Mouse (Mus musculus) left cerebral cortex, postnatal 36 days (tissue): ENCODE results near the gene Hoxc4. TPM values are rescaled to one million over a fixed set of nuclear protein-coding genes. Genes with fewer than 3 reads are reported as not detected.

ENCODE experiments used
- DNase-seq, 2 experiments: peaks; one replicate each; pipeline ENCODE4 v3.0.0; 2021 to 2022; ENCODE audit warnings: low spot score in 2 of 2, mixed read lengths in 1 of 2
- intact Hi-C: fragments of 180-260 bp; cut with DNase I; formaldehyde crosslinking; loops from one replicate; pipeline ENCODE4 v1.15.1; 2025
- total RNA-seq, 2 experiments: library from RNA; stranded (reverse); gene quantifications; 2 replicates each; pipeline ENCODE4 v1.2.3; 2021

The Hoxc4 gene
- total RNA-seq, 2 experiments from 2014 or later, result not detected

GRCm38 (mm10) chr15:103009265-103010111, 9.2 kb upstream of the Hoxc4 start:
- intact Hi-C loops, result no loop called here
- no peak for DNase-seq

DNA sequence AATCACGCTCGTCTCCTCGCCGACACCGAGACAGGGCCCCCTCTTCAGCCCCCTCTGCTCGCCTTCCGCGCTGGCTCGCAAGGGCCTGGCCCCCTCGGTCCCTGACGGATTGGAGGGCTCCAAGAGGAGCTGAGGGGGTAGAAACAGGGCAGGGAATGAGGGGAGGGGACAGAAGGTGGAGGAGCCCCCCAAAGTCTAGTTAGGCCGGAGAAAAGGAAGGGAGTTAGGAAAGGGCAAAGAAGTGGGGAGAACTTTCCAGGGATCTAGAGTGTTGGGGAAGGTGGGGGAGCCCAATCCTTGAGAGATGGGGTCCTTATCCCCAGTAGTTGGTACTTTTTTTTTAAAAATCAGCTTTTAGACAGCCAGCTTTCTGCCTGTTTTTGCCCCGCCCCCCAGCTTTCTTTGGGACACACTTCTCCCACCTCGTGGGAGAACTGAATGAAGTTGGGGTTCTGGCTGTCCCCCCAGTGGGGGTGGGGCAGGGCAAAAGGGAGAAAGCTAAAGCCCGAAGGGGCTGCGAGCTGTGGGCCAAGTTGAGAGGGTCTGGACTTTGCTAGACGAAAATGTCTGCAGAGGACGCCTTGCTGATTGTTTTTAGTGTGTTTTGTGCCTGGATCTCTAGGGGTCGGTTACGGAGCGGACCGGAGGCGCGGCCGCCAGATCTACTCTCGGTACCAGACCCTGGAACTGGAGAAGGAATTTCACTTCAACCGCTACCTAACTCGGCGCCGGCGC, 8.5 kb upstream of the Hoxc4 start:
- DNase-seq, result no peak
- intact Hi-C loops, result no loop called here

DNA sequence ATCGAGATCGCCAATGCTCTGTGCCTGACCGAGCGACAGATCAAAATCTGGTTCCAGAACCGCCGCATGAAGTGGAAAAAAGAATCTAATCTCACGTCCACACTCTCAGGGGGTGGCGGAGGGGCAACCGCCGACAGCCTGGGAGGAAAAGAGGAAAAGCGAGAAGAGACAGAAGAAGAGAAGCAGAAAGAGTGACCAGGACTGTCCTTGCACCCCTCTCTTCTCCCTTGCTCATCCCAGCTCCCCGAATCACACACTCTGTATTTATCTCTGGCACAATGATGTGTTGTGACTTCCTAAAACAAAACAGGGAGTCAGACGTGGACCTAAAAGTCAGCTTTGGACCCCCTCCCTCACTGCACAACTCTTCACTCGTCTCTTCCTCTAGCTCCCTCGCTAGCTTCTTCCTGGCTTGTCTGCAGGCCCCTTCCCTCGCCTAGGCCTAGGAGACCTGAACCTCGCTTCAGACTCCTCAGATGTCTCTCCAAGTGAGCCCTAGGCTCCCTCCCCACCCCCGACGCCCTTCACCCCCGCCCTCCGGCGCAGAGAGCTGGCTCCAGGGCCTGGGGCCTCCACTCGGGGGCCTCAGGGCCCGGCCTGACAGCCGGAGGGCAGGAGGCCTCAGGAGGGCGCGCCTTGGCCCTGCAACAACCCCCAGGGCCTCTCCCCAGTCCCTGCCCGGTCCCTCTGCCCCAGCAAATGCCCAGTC, 7.7 kb upstream of the Hoxc4 start:
- intact Hi-C loops, result no loop called here
- no peak for DNase-seq

- no peak for DNase-seq
- intact Hi-C loops, result loop anchor here (2.0 kb wide), 1 partner anchor 109 kb away; no protein-coding TSS in a partner anchor
These were observed 6.7 kb upstream of the Hoxc4 start for GRCm38 (mm10) chr15:103011928-103012486.

- no peak for DNase-seq
- intact Hi-C loops, result loop anchor here (1.0 to 2.0 kb wide), 2 partner anchors 107 to 152 kb away; no protein-coding TSS in a partner anchor
These were observed 5.3 kb upstream of the Hoxc4 start for GRCm38 (mm10) chr15:103013238-103013984.

DNA sequence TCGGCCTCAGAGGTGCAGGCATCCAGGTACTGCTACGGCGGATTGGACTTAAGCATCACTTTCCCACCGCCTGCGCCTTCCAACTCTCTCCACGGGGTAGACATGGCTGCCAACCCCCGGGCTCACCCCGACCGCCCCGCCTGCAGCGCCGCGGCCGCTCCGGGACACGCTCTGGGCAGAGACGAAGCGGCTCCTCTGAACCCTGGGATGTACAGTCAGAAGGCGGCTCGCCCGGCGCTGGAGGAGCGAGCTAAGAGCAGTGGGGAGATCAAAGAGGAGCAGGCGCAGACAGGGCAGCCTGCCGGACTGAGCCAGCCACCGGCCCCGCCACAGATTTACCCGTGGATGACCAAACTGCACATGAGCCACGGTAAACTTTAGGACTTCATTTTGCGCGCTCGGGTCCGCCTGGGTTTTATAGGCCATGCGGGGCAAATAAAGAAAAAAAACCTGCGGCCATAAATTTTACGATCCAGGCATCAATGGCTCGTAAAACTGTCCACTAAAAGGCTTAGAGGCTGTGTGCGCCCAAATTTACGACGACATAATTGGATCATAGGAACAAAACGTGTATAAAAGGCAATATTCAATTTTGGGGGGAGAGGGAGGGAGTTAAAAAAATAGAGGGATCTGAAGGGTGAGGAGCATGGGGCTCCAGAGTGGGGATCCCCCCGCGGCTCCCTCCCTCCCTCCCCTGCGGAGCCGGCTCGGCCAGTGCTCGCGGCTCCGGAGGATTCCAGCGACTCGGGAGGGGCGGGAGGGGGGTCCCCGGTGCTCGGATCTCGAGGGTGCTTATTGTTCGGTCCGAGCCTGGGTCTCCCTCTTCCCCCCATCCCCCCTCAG, 4.3 kb upstream of the Hoxc4 start:
- intact Hi-C loops, result no loop called here
- DNase-seq, result no peak

DNA sequence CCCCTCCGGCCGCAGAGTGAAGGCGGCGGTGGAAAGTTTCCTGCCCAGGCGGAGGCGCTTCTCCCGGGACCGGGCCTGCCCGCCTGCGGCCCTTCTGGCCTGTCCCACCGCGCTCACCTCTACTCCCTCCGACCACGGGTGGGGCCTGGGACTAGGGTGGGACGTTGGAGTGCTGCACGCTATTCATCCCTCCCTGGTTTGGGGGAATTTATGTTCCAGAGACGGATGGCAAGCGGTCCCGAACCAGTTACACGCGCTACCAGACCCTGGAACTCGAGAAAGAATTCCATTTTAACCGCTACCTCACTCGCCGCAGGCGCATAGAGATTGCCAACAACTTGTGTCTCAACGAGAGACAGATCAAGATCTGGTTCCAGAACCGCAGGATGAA, 3.7 kb upstream of the Hoxc4 start:
- intact Hi-C loops, result no loop called here
- no peak for DNase-seq

- no peak for DNase-seq
- intact Hi-C loops, result no loop called here
These were observed 3.1 kb upstream of the Hoxc4 start for GRCm38 (mm10) chr15:103015406-103016166.

- no peak for DNase-seq
- intact Hi-C loops, result no loop called here
These were observed 2.2 kb downstream of the Hoxc4 start for GRCm38 (mm10) chr15:103020899-103021418.

GRCm38 (mm10) chr15:103021544-103021943, 2.8 kb downstream of the Hoxc4 start:
- no peak for DNase-seq
- intact Hi-C loops, result no loop called here

- intact Hi-C loops, result no loop called here
- DNase-seq, result no peak
These were observed 5.4 kb downstream of the Hoxc4 start for GRCm38 (mm10) chr15:103024131-103024530.

GRCm38 (mm10) chr15:103027266-103028235, 8.8 kb downstream of the Hoxc4 start:
- intact Hi-C loops, result loop anchor here (5.0 kb wide), 1 partner anchor 60 kb away; the partner anchor contains the start of genes Hoxc10 and Hoxc5
- DNase-seq, result no peak

- DNase-seq, result no peak
- intact Hi-C loops, result loop anchor here (5.0 kb wide), 1 partner anchor 62 kb away; the partner anchor contains the start of genes Hoxc10 and Hoxc5
These were observed 10.3 kb downstream of the Hoxc4 start for GRCm38 (mm10) chr15:103028916-103029512.

DNA sequence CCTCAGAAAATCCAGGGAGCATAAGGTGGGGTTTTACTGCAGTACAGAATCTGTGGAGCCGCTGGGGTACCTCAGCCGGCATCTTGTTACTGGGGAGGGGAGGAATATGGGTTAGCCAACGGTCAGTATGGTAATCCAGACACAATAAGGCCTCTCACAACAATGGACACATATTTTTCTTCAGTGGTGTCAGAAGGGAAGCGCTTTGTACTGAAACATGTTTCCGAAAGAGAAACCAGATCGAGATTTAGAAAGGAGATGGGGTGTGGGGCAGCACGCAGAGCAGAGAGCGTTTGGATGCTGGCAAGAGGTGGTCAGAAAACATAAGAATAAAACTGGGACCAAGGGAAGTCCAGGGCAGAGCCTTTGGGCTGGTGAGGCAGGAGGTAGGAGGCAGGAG, 11.4 kb downstream of the Hoxc4 start:
- intact Hi-C loops, result no loop called here
- DNase-seq, result no peak

DNA sequence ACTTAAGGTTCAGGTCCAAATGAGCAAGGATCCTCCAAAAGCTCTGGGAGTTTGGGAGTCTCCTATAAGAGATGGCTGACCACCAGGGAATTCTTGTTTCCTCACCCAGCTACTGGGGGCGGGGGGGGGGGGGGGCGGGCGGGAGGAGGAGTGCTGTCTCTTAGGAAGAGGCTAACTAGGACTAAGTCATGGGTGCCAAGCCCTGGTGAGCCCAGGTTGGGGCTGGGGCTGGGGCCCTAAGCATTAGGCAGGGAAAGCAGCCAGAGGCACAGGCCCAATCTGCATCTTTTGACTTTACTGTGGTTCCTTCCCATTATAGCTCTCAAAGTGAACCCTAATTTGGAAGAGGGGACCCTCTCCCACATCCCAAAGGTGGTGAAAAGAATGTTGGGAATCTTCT, 13.4 kb downstream of the Hoxc4 start:
- DNase-seq, result no peak
- intact Hi-C loops, result no loop called here
